Mouse (Mus musculus) lung, adult 18-20 months (tissue): Measurements from ENCODE around the gene 4930507D05Rik.
A peak's percentile ranks its signal among the peaks of the same experiment; 100 is the strongest.
"Not testable (repeated sequence)": the region's sequence is repeated elsewhere in the genome, so short reads cannot be mapped to it uniquely, and the experiment has no call there.

Source experiments
- DNase-seq, 2 experiments: peaks; one replicate each; pipeline ENCODE4 v3.0.0; 2022; ENCODE audit warnings: mixed read lengths in 2 of 2

Gene 4930507D05Rik

DNA sequence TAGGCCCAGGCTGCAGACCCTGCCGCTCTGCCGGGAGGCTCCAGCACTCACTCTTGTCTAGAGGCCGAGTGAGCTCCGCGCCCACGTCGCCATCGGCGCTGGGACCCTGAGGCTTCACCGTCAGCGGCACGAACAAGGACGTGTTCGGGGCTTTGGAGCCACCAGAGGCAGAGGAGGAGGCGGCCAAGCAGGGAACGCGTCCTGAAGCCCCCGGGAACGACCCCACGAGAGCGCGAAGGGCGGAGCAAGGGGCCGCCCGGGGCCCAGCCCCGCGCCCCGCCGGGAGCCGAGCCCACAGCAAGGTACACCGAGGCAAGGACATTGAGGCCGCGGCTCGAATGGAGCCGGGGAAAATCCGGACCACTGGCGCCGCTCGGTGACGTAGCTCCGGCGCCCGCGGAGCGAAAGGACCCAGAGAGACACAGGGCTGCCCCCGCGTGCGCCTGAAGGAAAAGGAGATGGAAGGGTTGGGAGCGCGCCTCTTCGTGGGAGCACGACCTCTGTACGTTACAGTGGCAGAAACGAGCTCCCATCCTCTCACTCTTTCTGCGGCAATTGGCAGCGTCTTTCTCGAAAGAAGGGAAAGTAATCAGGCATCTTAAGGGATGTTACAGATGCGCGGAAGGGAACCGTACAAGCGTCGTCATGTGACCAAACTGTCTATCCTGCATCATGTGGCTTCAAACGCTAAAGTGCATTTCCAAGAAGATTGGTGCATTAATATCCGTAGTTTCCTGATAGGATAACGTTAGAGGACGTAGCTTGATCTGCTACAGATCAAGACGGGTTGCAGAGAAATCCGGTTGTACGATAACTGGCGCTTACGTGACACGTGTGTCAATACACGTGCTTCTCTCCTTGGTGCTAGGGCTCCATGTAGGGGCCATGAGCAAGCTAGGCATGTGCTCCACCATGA, at the start of gene 4930507D05Rik, which contains the start of gene Supv3l1:
Gene 4930507D05Rik (plus strand): TSS at position 126 of the 916 bp plus-strand sequence.
Gene Supv3l1 (minus strand): TSS at position 375 of the 916 bp plus-strand sequence.
- peak; percentile 85 to 87 for DNase-seq

GRCm38 (mm10) chr10:62401641-62402111, 47.6 kb upstream of the 4930507D05Rik start:
- no peak for DNase-seq

DNA sequence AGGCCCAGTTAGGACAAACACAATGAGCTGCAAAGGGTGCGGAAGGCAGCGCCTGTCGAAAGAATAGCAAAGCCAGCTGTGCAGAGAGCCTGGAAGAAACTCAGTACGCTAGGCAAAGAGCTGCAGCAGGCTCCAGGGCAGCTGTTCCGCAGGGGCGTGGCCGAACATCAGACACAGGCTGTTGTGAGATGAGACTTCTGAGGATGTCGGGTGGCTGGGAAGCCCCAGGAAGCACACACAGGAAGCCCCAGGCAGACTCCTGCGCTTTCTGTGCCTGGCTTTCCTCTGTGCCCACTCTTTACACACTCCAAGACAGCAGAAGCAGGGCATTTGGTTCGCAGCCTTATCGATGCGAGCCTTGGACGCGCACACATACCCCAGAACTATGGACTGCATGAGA, 44.4 kb upstream of the 4930507D05Rik start:
- DNase-seq, result no peak

DNA sequence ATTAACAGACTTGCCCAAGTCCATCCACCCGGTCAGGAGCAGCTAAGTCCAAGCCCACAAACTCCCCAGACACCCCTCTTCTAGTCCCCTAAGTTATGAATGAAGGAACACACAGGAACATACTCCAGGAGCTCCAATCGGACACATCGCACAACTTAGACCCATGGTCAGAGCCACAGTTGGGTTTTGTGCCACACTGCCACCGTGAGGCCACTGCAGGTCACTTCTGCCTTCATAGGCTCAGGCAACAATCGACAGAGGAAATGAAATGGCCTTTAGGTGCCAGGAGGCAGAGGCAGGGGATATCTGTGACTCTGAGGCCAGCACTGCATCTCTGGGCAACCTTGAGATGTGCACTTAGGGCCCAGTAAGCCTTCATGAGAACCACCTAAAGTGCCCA, 38.3 kb upstream of the 4930507D05Rik start:
- DNase-seq, result peak; percentile 54 to 66

- DNase-seq, result no peak
Measured at GRCm38 (mm10) chr10:62411431-62412410, 37.6 kb upstream of the 4930507D05Rik start.

GRCm38 (mm10) chr10:62412906-62413605, 36.2 kb upstream of the 4930507D05Rik start:
- DNase-seq, result peak in 1 of 2 experiments; percentile 21

GRCm38 (mm10) chr10:62413606-62413982, 35.7 kb upstream of the 4930507D05Rik start:
- DNase-seq, result peak; percentile 28 to 67

DNA sequence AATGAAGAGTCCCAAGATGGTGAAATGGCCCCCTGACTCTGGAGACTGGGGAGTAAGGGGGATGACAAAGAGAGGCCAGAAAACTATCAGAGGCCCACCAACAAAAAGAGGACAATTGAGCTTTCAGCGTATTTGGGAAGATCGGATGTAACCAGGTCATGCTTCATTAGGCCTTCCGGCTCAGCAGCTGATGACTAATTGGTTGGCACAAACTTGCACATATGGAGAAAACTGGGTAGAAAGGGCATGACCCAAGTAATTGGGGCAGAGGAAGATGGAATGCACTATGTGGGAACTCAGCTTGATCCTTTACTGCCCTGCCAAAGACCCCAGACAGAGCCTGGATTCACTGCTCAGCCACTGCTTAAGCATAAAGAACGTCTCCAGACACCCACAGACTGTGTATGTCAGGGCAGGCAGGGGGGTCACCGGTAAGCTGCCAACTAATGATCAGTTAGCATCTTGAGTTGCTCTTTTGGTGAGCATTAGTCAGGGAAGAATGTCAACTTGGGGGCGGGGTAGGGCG, 30.4 kb upstream of the 4930507D05Rik start:
- no peak for DNase-seq

DNA sequence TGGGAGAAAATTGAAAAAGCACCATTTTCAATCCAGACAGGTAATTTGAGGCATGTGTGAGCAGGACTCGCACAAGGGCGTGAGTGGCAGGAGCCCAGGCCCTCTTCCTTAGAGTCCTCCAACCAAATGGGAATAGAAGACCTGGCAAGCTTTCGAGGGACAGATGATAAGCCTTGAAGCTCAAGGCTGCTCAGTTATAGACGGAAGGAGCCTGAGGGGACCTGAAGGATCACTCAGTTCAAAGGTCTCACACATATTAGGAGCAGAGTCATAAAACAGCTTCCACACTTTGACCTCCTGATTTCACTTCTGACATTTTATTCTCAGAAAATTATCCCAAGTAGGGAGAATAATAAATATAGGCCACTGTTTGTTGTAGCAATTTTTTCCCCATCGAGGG, 29.9 kb upstream of the 4930507D05Rik start:
- DNase-seq, result no peak

DNA sequence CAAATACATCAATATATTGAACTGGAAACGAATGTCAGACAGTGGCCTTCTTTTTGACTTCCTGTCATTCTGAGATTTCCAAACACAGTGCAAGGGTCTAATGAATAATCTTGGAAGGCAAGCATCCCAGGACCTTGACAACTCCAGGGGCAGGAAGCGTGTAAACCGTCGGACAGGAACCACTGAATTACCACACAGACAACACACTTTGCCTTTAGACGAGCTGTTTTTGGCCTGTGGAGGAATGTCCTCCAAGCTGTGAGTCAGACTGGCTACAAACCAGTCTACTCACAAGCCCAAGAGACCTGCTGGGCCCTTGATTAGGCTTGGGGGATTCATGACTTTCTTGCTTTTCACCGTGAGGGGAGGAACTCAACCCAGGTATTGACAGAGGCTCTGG, 28.9 kb upstream of the 4930507D05Rik start:
- DNase-seq, result no peak

DNA sequence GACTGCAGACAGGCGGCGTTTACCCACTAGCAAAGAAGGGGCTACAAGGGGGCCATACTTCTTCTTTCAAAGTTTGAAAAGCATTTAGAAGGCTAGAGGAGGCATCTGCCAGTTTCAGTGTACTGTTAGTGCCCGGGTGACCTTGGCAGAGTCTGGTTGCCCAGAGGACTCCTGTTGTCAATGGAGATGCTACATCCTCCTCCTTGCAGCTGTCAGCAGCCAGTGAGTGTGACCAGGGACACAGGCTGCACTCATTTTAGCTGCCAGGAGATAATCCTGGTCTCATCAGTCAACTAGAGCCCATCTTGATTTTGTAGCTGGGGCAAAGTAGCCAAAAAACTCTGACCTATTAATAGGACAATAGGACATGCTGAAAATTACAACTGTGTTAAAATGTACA, 28.2 kb upstream of the 4930507D05Rik start:
- no peak for DNase-seq

GRCm38 (mm10) chr10:62422255-62422654, 27.0 kb upstream of the 4930507D05Rik start, which contains the start of gene Hkdc1:
Gene Hkdc1, minus strand, starts transcription at chr10:62422491.
- peak; percentile 57 to 72 for DNase-seq

DNA sequence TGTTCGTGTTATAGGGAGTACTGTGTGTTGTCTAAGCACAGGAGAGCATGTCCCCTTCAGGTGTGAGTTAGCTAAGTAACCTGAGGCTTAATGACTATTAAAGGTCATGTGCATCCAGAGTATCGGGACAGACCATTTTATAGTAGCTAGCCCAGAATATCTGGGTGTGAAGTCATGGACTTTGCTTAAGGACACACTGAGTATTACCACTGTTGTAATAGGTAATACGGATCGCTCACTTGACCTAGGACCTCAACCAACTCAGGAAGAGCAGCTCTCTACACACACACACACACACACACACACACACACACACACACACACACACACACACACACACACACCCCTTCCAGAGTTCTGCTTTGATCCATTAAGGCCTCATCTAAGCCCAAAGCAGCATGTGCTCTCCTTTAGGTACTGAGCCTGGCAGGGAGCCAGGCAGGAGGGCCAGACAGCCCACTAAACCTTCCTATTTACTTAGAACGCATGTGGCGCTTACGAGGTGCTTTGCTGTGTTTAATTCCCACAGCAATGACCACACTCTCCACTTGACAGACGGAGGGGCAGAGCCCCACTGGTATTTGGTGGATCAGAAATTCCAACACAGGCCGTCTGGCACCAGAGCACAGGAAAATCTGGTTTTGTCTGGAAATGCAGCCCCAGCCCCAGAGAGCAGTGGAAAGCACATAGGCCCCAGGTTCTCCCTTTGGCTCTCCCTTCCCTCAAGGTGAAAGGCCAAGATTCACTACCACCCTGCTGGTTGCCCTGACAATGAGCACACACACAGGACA, 24.0 kb upstream of the 4930507D05Rik start:
- DNase-seq, result peak in 1 of 2 experiments; percentile 14

GRCm38 (mm10) chr10:62430427-62430826, 18.9 kb upstream of the 4930507D05Rik start:
- DNase-seq, result no peak

DNA sequence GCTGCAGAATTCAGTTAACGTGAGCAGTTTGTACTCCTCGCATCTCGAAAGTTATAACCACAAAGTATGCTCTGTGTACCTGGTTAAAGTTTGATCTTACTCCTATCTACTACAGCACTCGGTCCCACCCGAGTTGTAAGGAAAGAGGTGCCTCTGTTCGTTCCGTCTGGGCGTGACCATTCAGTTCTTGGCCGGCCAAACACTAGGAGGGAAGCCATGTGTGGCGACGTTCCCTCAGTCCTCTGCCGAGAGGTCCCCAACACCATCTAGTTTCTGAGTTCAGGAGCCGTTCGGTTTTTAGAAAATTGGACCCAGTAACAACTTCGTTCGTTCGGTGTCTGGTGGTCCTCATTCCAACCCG, 971 bp downstream of the 4930507D05Rik start:
- DNase-seq, result no peak

DNA sequence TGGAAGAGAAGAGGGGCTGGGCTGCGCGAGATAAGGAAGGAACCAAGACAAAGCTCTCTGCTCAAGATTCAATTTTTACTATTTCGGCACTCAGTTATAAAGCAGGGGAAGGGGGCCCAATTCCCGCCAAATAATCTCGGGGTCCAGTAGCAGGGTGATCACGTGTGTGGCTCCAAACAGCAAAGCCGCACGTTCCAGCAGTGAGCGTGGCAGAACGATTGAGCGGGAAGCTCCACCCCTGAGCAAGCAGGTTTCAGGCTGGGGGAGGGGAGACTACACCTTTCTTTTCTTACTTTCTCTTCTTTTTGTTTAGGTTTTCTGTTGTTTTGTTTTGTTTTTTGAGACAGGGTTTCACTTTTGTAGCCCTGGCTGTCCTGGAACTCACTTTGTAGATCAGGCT, 2.7 kb downstream of the 4930507D05Rik start:
- DNase-seq, result not testable (repeated sequence)

- DNase-seq, result no peak
Measured at GRCm38 (mm10) chr10:62461321-62461720, 12.0 kb downstream of the 4930507D05Rik start.

- DNase-seq, result no peak
Measured at GRCm38 (mm10) chr10:62469736-62470135, 20.4 kb downstream of the 4930507D05Rik start.

DNA sequence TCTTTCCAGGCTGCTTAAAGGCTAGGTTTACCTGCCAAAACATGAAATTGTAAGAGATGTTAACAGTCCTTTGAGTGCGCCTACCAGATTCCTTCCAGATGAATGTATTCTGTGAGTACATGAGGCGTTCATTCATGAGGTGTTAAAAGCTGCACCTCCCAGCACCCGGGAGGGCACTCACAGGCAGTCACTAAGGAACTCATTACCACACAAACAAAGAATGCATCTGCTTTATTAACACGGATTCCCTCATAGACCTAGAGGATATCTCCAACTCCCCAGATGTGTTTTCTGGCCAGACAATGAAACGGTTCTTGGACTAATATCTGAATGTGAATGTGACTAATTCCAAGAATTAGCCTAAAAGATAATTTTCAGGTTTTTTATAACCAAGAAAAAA, 21.8 kb downstream of the 4930507D05Rik start:
- DNase-seq, result peak in 1 of 2 experiments; percentile 13

GRCm38 (mm10) chr10:62474944-62475343, 25.7 kb downstream of the 4930507D05Rik start:
- DNase-seq, result no peak

DNA sequence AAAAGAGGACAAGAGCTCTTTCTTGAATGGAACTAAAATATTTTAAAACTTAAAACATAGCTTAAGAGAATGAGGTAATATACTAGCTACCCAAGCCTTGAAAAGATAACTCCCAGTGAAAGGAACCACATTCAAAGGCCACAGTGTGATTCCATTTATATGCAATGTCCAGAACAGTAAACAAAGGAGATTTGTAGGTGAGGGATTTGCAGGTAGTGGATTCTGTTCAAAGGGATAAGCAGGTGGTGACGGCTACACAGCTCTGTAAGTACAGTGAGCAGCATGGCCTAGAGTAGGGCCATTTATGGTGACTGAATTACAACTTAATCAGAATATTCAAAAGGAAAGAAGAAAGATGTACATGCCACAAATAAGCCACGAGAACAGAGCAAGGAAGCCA, 27.7 kb downstream of the 4930507D05Rik start:
- no peak for DNase-seq
